Mouse (Mus musculus) ES-E14 (cell line): ENCODE measurements around the gene Gnai3.

Experiments used
- CHD2 ChIP-seq: IDR thresholded peaks from 2 replicates; pipeline ENCODE4 v1.6.1; 2014; ENCODE audit warnings: mild to moderate bottlenecking, low read depth, low read length, inconsistent platforms
- HCFC1 ChIP-seq: IDR thresholded peaks from 2 replicates; pipeline ENCODE4 v1.6.1; 2012; ENCODE audit warnings: low read length, inconsistent platforms, borderline replicate concordance; ENCODE audit not compliant: insufficient read depth
- MAFK ChIP-seq: IDR thresholded peaks from 2 replicates; pipeline ENCODE4 v1.6.1; 2014; ENCODE audit warnings: mild to moderate bottlenecking, low read depth, low read length, inconsistent platforms; ENCODE audit not compliant: insufficient read depth
- ZC3H11A ChIP-seq: IDR thresholded peaks from 2 replicates; pipeline ENCODE4 v1.6.1; 2012; ENCODE audit warnings: low read depth, mild to moderate bottlenecking, inconsistent platforms, low read length, borderline replicate concordance
- ZNF384 ChIP-seq: IDR thresholded peaks from 2 replicates; pipeline ENCODE4 v1.6.1; 2012; ENCODE audit warnings: low read depth, low read length, inconsistent platforms

GRCm38 (mm10) chr3:108139113-108139512, 6.8 kb downstream of the Gnai3 start:
- TF ChIP-seq ZNF384 (no peak), HCFC1 (no peak), CHD2 (no peak), ZC3H11A (no peak), MAFK (no peak)
